Mouse (Mus musculus): ENCODE data around the gene Kif1c.
A peak's percentile ranks its signal among the peaks of the same experiment; 100 is the strongest.

The Kif1c gene

DNA sequence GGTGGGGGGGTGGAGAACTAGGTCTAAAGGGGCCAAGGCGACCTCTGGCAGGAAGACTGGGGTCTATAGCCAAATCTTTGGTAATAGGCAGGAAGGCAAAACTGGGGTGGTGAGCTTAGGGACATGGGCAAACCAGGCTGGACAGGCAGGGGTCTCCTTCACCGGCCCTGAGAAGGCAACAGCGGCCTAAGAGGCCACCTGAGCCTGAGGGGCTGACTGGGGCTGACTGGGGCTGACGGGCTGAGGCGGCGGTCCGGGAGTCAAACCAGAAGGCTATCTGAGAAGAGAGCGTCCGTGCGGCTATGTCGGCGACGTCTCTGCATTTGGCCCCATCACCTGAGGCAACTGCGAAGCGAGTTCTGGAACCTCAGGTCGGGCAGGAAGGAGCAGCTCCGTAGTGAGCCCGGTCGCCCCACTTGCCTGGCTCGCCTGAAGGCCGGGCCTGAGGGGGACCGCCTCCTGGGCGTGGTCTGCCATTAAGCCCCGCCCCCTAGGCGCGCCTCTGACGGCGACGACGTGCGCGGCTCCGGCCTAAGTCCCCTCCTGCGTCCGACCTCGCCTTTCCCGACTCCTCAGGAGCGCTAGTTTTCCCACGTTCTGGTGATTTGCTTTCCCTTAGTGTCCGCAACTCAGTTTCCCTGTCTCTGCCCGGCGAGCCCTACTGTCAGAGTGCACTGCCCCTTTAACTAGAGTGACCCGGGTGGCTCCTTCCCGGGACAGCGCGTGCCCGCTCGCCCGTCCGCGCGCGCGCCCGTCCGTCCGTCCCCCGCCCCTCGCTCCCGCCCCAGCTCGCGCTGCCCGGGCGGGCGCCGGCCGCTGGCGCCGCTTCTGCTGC lies at the start of gene Kif1c, which contains the start of gene Inca1:
TSS of gene Kif1c (plus strand) at position 827 of the 835 bp plus-strand sequence.
TSS of gene Inca1 (minus strand) at position 434 of the 835 bp plus-strand sequence.
- peak; percentile 95 to 96 for DNase-seq

DNA sequence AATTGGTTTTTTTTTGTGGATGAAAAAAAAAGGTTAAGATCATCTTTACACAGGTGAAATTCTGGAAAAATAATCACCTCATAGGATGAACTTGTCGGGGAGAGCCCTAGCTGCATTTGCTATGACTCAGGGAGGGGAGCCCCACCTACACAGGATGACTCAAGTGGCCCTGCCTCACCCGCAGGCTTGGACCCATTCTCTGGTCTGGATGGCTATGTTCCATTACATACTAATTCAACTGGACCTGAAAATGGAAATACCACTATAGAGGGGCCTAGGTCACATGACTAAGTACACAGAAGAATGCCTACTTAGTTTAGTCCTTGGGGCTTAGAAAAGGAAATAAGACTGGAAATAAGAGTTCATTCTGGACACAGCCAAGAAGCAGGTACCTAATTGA lies 49.0 kb upstream of the Kif1c start:
- DNase-seq, result peak in 1 of 2 experiments; percentile 40

DNA sequence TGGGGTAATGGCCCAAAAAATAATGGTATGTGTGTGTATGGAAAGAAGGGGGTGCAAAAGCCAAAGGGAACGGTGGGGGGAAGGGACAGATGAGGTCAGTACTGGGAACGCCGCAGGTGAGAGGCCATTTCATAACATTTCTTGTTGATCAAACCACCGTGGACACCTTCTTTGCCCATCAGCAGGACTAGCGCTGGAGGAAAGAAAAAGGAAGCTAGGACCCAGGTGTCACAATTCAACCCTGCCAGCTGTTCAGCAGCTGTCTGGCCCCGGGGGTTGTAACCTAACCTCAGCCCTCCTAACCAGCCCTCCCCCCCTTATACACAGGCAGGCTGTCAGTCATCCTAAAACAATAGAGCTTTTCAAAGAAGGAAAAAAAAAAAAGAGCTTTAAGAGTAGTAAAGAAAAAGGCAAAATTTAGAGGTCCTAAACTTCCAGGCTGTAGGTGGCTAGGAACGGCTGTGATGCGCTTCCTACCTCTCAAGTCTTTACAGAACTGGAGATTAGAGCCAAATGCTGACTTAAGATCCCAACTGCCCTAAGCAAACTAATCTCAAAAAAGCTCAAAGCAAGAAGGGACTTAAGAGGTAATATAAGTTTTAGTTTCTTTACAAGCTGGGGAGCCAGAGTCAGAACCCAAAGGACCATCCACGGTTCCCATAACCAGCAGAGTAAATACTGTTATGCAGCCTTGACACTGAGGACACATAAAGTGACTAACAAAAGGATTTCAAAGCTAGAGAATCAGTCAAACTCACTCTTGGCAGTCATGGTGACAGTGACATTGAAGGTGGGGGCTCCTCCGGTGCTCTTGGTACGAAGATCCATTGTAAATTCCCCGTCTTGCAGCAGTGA lies 48.1 kb upstream of the Kif1c start:
- peak in 1 of 2 experiments; percentile 41 for DNase-seq

DNA sequence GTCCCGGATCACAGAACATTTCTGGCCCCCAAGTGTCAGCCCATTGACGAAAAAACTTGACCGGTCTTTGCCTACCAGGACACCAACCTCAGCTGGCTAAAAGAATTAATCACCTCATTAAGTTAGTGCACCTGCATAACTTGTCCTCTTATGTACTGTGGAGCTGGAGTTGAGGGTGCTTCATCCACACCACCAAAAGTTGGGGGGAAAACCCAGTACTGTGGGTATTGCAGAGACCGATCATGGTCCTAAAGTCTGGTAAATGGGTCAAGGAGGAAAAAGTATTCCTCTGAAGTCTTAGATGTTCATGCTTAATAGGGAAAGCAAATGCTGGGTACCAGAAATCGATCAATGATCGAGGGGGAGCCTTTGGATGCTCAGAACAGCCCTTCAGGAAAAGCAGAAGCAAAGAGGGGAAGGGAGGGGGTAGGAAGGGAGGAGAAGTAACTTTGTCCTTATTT lies 47.4 kb upstream of the Kif1c start:
- DNase-seq, result peak in 1 of 2 experiments; percentile 17

DNA sequence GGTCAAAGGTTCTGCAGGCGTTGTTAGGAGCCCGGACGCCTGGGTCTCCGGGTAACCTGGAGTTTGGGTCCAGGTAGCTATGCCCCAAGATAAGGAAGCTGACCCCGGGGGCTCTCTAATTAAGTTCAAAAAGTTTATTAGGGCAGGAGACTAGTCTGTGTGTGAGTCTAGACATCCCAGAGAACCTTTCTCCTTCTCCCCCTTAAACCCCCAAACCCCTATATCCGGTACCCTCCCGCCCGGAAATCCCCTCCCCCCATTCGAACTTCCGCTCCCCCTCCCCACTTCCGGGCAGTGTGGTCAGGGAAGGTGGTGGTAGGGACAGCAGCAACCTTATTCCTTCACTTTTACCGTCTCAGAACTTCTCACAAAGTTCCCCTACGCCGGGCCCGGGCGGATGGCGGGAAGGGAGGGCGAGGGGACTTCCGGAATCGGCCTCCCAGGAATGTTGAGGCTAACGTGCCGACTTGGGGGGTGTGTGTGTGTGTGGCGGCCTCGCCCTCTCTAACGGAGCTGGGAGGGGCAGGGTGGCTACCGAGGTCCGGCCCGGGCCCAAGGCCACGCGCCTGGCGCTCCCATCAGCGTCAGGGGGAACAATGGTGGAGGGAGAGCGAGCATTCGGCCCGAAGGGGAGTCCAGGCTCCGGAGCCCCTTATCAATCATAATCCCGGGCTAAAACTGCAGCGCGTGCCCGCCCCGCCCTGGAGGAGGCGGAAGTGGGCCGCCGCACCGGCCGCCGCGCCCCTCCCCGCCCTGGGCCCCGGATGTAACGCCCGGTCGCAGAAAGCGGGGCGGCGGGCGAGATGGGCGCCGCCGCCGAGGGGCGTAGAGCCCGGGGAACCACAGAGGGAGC lies 46.8 kb upstream of the Kif1c start:
- DNase-seq, result peak; percentile 63 to 84

DNA sequence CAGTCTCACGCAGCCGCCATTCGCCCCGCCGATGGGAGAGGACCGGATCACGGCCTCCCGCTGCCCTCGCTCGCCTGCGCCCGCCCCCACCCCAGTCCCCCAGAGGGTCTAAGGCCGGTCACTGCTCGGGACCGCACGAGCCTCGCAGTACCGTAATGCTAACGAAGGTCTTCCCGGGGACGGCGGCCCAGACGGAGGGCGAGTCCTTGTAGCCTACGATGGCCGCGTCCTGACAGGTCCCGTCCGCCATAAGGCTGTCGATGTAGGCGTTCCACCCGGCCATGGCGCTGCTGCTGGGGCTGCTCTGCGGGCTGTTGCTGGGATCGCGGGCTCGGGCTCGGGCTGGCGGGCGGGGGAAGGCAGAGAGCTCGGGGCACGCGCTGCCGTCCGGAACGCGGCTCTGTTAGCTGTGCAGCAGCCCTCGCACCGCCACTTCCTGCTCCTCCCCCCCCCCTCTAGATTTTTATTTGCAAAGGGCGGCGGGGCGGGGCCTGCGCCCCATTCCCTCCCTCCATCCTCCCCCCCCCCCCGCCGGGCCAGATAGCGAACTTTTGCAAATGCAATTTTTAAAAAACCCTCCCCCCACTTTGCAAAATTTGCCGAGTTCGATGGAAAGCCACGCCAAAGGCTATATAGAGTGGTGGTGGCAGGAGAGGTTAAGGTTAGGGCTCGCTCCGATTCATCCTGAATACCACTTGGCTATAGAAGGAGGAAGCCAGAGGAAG lies 46.0 kb upstream of the Kif1c start, which contains the start of gene Pfn1:
TSS of gene Pfn1 (minus strand) at position 447 of the 725 bp plus-strand sequence.
- DNase-seq, result peak; percentile 86 to 90

DNA sequence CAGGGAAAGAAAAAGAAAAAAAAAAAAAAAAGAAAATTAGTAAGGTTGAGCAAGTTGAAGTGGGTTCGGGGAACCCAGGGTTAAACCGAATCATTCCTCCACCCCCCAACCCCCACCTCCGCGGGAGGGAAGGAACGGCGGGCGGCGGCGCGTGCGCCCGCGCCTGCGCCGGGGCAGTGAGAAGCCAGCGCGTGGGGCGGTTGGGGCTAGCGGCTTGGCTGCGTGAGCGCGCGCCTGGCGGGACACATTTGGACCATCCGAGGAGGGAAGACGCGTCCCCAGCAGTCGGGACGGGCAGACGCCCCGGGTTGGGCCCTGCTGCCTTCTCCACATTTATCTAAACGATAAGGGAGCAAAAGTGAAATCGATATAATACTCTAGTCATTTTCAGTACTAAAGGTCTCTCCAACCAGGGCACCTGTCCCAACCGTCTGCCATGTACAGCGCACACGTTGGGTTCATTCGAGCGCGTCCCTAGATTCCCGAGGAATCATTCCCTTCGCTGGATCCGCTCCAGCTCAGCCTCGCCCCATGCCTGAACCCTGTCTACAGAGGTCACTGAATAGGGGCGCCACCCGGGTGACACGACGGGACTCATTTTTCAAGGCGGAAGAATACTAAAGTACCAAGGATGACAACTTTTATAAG lies 45.3 kb upstream of the Kif1c start:
- peak; percentile 84 to 92 for DNase-seq

DNA sequence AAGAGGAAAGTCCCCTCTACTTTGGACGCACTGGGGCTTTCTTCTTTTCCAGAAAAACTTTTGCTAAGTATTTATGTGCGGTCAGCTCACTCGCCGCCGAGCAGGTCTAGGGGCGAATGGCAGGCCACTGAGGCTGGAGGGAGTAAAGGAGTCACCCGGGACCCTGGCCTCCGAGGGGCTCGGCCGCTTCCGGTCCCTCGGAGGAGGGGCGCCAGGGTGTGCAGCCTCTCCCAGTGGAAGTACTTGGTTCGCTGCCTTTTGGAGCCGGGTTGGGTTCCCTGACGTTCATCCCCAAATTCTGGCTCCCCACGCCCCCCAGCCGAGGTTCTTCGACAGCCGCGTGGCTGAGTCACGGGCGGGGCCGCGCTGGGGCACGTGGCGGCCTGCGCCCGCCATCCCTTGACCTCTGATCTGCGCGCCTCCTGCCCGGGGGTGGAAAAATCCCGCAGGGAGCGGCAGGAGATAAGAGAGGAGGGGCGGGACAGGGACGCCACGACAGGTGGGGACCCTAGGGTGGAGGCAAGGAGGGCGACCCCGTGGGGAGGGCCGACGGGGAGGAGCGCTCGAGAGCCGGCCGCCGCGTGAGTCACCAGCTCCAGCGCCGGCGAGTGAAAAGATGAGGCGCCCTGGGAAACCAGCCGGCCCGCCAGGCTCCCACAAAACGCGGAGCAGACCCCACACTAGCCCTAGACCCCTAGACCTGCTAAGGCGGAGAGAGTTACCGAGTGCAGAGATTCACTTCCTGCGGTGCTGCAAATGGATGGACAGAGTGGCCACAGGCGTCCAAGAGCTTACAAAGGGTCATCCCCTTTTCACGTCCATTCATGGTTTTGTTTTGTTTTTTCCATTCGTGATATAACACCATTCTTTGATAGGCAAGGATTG lies 44.5 kb upstream of the Kif1c start:
- DNase-seq, result peak; percentile 47 to 79

DNA sequence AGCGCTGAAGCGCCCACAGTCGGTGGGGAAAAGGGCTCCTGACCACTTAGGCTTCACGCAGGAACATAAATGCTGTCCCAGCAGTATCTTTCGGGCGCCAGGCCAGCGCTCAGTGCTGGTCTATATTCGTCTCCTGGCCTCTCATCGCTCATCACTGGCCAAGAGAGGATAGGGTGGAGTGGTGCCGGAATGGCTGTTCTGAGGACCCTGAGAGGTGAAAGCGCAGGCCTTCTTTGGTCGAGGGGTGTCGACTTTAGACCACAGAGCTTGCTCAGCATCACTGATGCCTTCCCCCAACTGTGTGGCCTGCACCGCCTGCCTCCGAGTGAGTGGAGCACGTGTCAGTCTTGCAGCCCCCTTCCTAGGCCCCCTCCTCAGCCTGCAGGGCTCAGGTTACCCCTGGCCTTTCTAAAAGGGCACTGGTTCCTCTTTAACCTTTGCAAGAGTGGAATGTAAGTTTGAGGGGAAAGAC lies 43.9 kb upstream of the Kif1c start:
- DNase-seq, result peak; percentile 71

DNA sequence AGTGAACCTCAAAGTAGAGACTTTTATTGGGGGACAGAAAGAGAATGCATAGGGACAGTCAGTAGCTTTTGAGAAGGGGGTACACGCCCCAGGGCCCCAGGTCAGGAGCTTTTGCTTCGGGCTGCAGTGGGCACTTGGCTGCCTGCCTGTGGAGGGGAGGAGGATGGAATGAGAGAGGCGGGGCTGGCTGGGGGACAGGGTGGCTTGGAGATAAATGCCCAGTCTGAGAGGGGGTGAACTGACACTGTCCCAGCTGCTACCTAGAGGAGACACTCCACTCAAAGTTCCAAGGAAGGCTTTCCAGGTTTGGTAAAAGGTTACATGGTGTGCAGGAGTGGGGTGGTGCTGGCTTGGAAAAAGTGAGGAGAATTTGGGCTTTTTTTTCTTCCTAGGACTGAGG lies 43.4 kb upstream of the Kif1c start, which contains the start of gene Eno3:
TSS of gene Eno3 (plus strand) at position 239 of the 400 bp plus-strand sequence.
- peak in 1 of 2 experiments; percentile 47 for DNase-seq

DNA sequence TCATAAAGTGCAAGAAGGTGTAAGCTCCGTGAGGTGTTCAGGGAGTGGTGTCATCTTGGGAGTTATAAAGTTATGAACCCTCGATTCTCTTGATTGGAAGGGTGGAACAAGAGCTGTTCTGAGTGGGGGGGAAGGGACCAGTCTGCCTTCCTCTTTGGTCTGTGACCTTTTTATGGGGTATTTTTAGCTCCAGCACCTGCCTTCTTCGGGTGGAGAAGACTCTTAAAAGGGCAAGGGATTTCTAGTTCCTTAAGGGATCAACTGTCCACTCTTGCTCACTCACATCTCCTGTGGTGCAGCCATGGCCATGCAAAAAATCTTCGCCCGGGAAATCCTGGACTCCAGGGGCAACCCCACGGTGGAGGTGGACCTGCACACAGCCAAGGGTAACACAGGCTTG lies 42.8 kb upstream of the Kif1c start:
- DNase-seq, result no peak

DNA sequence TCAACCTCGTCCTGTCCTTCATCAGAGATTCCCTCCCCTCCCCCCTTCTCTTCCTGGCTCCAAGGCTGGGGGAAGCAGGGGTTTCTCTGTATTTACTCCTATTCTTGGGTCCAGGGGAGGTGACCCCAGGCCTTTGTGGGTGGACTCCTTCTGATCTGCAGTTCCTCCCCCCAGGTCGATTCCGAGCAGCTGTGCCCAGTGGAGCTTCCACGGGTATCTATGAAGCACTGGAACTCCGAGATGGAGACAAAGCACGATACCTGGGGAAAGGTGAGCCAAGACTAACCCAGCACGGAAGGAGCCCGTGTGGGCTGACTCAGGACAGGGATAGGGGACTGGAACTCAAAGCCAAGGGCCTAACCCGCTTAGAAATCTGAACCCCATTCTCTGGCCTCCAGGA lies 42.4 kb upstream of the Kif1c start:
- DNase-seq, result no peak

DNA sequence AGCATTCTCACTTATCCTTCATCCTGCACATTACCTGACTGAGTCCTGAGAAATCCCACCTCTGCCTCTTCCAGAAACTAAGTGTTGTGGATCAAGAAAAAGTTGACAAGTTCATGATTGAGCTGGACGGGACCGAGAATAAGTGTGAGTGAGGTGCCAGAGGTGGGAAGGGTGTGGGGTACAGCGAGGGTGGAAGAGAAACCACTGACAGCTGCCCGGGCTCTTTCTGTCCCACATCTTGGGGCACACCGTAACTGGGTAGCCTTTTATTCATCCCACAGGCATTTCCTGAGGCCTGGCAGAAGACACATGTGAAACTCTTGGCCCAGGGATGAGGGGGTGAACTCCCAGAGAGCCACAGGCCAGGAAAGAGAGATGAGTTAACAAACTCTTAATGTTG lies 41.8 kb upstream of the Kif1c start:
- no peak for DNase-seq

DNA sequence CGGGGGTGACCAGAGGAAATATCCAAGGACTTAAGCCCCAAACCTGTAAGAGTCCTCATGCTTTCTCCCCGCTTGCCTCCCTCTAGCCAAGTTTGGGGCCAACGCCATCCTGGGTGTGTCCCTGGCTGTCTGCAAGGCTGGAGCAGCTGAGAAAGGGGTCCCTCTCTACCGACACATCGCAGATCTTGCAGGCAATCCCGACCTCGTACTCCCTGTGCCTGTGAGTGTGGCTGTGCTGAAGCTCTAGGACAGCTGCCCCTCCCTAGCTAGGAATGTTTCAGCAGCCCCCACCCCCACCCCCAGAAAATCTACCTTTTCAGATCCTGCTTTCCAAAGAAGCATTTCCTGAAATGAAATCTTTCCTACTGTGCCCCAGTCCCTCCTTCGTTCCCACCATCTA lies 41.4 kb upstream of the Kif1c start:
- no peak for DNase-seq

DNA sequence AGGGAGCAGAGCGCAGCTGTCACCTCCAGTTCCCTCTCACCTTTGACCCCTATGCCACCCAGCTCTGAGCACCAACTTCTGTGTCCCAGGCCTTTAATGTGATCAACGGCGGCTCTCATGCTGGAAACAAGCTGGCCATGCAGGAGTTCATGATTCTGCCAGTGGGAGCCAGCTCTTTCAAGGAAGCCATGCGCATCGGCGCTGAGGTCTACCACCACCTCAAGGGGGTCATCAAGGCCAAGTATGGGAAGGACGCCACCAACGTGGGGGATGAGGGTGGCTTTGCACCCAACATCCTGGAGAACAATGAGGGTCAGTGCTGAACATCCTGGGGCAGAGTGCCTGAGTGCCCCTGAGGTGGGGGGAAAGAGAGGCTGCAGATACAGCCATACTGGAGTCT lies 39.8 kb upstream of the Kif1c start:
- no peak for DNase-seq

DNA sequence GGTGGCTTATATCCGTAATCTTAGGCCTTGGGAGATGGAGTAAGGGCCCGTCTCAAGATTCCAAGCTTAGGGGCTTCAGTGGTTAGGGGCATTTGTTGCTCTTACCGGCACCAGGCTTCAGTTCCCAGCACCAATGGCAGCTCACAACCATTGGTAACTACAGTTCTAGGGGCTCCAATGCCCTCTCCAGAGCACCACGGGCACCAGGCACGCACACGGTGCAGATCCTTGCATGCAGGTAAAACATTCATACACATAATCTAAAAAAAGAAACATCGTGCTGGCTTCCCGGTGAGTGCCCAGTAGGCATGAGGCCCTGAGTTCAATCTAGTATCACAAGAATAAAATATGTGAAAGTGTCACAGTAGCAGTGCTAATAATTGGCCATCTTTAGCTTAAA lies 37.2 kb upstream of the Kif1c start:
- no peak for DNase-seq

DNA sequence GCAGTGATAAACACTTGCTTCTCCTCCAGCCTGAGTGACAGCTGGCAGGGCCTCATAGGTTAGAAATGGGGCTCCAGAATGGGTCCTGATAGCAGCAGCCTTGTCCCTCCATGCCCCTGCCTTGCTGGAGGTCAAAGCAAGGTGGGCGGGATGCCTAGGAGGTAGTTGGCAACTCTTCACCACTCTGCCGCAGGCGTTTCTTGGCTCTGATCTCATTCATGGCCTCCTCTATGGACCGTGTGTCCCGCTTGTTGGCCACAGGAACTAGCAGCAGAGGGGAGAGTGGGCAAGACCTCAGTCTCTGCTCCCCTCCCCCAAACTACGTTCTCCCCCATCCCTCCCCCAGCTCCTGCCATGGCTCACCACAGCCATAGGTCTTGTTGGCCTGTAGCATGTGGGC lies 36.4 kb upstream of the Kif1c start:
- DNase-seq, result no peak

DNA sequence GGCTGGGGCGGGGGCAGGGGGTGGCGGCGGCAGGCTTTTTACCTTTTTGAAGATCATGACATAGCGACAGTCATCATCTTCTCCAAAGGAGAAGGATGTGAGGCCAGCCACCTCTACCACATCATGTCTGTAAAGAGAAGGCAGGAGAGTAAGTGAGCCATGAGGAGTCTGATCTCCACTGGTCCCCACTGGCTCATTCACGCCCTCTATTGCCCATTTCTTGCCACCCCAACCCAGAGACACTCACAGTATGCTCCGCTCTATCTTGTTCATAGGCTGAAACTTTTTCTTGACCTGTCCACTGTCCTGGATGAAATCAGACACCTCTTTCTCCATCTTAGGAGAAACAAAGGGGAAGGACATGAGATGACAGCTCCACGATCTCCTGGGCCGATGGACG lies 35.6 kb upstream of the Kif1c start:
- DNase-seq, result no peak

DNA sequence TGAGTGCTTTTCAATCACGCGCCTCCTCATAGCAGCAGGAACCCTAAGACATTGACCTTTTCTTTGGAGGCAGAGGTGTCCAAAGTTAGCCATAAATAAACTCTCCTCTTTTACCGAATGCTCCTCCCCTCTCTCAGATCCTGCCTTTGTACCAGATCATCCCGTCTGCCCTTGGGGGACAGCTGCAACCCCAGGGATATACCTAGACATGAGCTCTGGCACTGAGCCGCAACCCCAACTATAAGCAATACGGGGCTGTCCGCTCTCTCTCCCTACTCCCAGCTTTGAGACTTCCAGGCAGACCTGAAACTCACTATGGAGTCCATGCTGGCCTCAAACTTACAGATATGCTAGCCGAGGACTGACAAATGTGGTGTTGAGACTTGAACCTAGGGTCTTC lies 33.7 kb upstream of the Kif1c start:
- DNase-seq, result no peak
